Mouse (Mus musculus): ENCODE results near the gene Cryz. TPM values are rescaled to one million over a fixed set of nuclear protein-coding genes. Genes with fewer than 3 reads are reported as not detected.
A peak's percentile ranks its signal among the peaks of the same experiment; 100 is the strongest.

Cryz gene
- polyA plus RNA-seq, 1 experiment = 22.6 TPM

DNA sequence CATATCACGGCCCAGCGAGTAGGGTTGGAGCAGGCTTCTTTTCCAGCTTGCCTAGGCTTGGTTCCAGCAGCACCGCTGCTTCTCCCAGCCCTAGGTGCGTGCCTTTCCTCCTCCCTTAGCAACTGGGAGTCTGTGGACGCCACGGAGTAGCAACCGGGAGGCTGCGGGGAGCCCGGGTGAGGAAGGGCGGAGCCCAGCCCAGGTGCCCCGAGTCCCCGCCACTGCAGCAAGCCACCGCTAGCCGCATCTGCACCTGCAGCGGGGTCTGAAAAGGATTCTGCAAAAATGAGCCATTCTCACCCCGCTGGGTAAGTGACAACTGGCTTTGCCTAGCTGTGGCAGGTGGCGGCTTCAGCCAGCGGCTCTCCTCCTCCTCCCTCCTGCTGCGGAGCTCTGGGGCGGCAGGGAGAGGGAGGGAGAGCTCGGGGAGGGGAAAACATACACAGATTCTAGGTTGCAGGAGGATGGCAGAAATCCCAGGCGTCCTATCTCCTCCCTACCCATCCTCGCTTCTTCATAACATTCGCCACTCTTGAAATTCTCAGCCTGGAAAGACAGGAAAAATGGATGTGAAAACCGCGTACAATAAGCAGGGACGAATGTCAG lies 67.6 kb downstream of the Cryz start:
- peaks cover 4% of the 10 kb centered on the region; the same call in 1 of the 2 replicates for H3K4me1 ChIP-seq (ENCODE audit: control insufficient read depth, insufficient read depth, low read length)
- H3K4me3 ChIP-seq (ENCODE audit: insufficient read depth, low read length) = no peak overlapping the region
- TF ChIP-seq CTCF (IDR thresholded peaks at IDR 0.05; ENCODE audit: borderline replicate concordance, insufficient read depth, low read length) (no peak), POLR2A (IDR thresholded peaks at IDR 0.05; ENCODE audit: low read depth, low read length) (no peak)
- H3K27ac ChIP-seq (ENCODE audit: insufficient read depth, low read length) = no peak overlapping the region

DNA sequence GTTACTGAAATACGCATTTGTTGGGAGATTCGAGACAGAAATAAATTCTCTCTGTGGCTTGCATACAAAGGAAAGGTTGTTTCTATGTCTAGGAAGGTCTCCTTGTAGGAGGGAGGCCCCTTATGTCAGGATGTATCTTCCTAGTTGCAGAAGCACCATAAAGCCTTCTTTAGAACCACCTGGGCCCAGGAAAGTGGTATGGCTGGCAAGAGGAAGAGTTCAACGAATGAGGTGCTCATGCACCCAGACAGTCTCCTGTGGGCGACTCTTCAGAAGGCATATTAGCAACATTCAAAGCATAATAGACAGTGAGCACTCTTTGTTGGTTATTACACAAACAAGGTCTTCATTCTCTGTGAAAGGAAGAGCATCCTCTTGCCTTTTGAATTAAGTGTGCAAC lies 68.1 kb downstream of the Cryz start:
- Histone ChIP-seq H3K4me1 (ENCODE audit: control insufficient read depth, insufficient read depth, low read length) (peaks cover 4% of the 10 kb centered on the region; the same call in 1 of the 2 replicates), H3K4me3 (ENCODE audit: insufficient read depth, low read length) (no peak overlapping the region), H3K27ac (ENCODE audit: insufficient read depth, low read length) (no peak overlapping the region)
- TF ChIP-seq CTCF (IDR thresholded peaks at IDR 0.05; ENCODE audit: borderline replicate concordance, insufficient read depth, low read length) = no peak
- no peak for TF ChIP-seq POLR2A (IDR thresholded peaks at IDR 0.05; ENCODE audit: low read depth, low read length)

DNA sequence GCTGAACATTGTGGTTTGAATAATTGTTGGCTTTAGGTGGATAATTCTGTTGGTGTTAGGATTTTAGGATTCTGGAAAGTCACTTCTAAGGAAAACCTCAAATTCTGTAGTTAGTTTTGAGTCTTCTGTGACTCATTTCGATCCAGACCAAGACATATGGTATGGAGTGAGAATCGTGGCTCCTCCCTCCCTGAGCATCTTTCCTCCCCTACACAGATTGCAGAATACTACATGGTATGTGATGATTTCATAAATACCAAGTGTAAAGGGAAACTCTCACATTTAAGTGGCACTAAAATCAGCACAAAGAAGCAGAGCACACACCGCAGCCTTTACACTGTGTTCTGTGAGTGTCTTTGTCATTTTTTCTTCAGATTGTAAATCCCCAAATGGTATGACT lies 72.0 kb downstream of the Cryz start:
- Histone ChIP-seq H3K27ac (ENCODE audit: insufficient read depth, low read length) (peak overlapping the region; percentile 56; the same call in 1 of the 2 replicates), H3K4me3 (ENCODE audit: insufficient read depth, low read length) (no peak overlapping the region), H3K4me1 (ENCODE audit: control insufficient read depth, insufficient read depth, low read length) (peaks cover 4% of the 10 kb centered on the region; the same call in 1 of the 2 replicates)
- no peak for TF ChIP-seq CTCF (IDR thresholded peaks at IDR 0.05; ENCODE audit: borderline replicate concordance, insufficient read depth, low read length)
- TF ChIP-seq POLR2A (IDR thresholded peaks at IDR 0.05; ENCODE audit: low read depth, low read length) = no peak

DNA sequence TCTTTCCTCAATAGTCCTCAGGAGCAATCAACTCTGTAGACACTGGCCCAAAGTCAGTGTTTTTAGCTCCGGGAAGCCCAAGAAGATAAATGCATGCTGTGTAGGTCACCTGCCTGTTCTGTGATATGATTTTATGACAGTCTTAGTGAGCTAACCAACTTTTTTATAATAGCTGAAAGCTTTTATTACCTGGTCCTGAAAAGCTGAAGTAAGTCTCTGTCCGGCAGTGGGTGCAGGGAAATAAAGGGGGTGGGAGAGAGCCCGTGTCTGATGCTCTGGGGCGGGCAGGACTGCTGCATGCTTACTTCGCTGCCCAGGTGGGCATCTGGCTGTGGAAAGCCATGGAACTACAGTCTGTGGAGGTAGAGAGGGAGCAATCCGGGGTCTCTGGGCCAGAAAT lies 74.1 kb downstream of the Cryz start:
- H3K27ac ChIP-seq (ENCODE audit: insufficient read depth, low read length) = no peak overlapping the region
- no peak for TF ChIP-seq POLR2A (IDR thresholded peaks at IDR 0.05; ENCODE audit: low read depth, low read length)
- no peak overlapping the region for H3K4me3 ChIP-seq (ENCODE audit: insufficient read depth, low read length)
- peaks cover 4% of the 10 kb centered on the region; the same call in 1 of the 2 replicates for H3K4me1 ChIP-seq (ENCODE audit: control insufficient read depth, insufficient read depth, low read length)

DNA sequence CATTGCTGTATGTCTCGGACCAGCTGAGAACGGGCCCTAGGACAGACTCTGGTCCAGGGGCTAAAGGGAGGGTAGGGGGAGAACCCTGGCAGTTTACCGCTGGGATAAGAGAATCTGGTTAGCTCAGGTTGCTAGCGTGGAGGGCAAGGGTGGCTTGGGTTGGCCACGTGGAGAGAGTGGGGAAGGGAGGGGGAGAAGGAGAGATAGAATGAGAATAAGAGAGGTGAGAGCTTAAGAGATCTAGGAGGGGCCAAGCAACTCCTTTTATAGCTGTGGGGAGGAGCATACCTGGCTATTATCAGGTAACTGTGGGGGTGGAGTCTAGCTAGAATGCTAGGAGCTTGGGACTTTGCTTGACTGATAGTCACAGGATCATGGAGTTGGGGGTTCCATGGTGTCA lies 74.5 kb downstream of the Cryz start:
- Histone ChIP-seq H3K27ac (ENCODE audit: insufficient read depth, low read length) (no peak overlapping the region), H3K4me1 (ENCODE audit: control insufficient read depth, insufficient read depth, low read length) (peaks cover 4% of the 10 kb centered on the region; the same call in 1 of the 2 replicates), H3K4me3 (ENCODE audit: insufficient read depth, low read length) (no peak overlapping the region)
- no peak for TF ChIP-seq POLR2A (IDR thresholded peaks at IDR 0.05; ENCODE audit: low read depth, low read length)
- no peak for TF ChIP-seq CTCF (IDR thresholded peaks at IDR 0.05; ENCODE audit: borderline replicate concordance, insufficient read depth, low read length)

Other genes with a start within 250 kb of the Cryz start
- 2.9 and 5.7 TPM in 2 replicates for gene Tyw3, start 393 bp downstream of the Cryz start, polyA plus RNA-seq (2011; ENCODE audit: insufficient read length, low read depth, missing spikeins)
- 0.15 and 0.35 TPM in 2 replicates for gene Erich3, start 67.1 kb downstream of the Cryz start, polyA plus RNA-seq (2011; ENCODE audit: insufficient read length, low read depth, missing spikeins)

All from embryonic fibroblast, embryonic 13.5 days (primary cell).